Mouse (Mus musculus): ENCODE measurements at regions not wholly inside any gene's neighbourhood (a gene's known extent, or its start where the extent isn't known, plus 50 kb on each side); places are given as distances from the start of the nearest gene placed in this dataset.

DNA sequence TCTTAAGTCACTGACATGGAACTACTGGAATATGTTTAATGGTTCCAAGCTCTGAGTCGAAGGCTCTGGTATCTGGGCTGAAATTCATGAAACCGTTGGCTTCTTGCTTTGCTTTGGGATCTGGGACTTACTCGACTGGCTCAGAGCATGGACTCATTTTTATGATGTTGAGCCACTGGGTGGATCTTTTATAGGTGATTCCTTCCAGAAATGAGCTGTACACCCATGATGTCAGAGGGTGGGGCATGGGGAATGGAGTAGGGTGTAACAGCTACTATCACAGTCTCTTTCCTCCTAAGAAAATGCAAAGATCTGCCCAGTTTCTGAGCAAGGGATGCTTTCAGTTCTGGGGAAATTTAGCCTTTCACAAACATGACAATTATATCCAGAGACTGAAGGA is 57.0 kb upstream of the Fggy start:
- H3K4me2 ChIP-seq (ENCODE audit: low read length), result no peak overlapping the region
- no peaks in the 10 kb centered on the region for H3K36me3 ChIP-seq (ENCODE audit: insufficient read depth, low read length)
- ATAC-seq (replicated peaks; ENCODE audit: low FRiP score, low read depth), result no peak
- no peak overlapping the region for H3K4me3 ChIP-seq (replicated peaks; ENCODE audit: low read depth, low read length)
- H3K4me1 ChIP-seq (replicated peaks; ENCODE audit: insufficient read depth, low read length), result no peaks in the 10 kb centered on the region
- no peak for TF ChIP-seq CTCF (IDR thresholded peaks at IDR 0.05; ENCODE audit: low read depth)
- no peaks in the 10 kb centered on the region for H3K27me3 ChIP-seq (ENCODE audit: insufficient read depth, low read length)
- no peak overlapping the region for H3K27ac ChIP-seq
- no peaks in the 10 kb centered on the region for H3K9me3 ChIP-seq (replicated peaks; ENCODE audit: low read length)
- DNase-seq (ENCODE audit: low spot score), result no peak
- 93% methylated on average over 3 of the region's 3 CpGs for WGBS
- no peak overlapping the region for H3K9ac ChIP-seq (ENCODE audit: low read depth, low read length)

- TF ChIP-seq CTCF (IDR thresholded peaks at IDR 0.05; ENCODE audit: low read depth), result no peak
- no peak overlapping the region for H3K4me3 ChIP-seq (replicated peaks; ENCODE audit: low read depth, low read length)
- no peak overlapping the region for H3K9ac ChIP-seq (ENCODE audit: low read depth, low read length)
- H3K27ac ChIP-seq, result no peak overlapping the region
- no peaks in the 10 kb centered on the region for H3K9me3 ChIP-seq (replicated peaks; ENCODE audit: low read length)
- H3K27me3 ChIP-seq (ENCODE audit: insufficient read depth, low read length), result no peaks in the 10 kb centered on the region
- H3K4me1 ChIP-seq (replicated peaks; ENCODE audit: insufficient read depth, low read length), result no peaks in the 10 kb centered on the region
- ATAC-seq (replicated peaks; ENCODE audit: low FRiP score, low read depth), result no peak
- H3K36me3 ChIP-seq (ENCODE audit: insufficient read depth, low read length), result no peaks in the 10 kb centered on the region
- WGBS, result 41% methylated on average over 2 of the region's 2 CpGs
- peak; percentile 55 for DNase-seq (ENCODE audit: low spot score)
- H3K4me2 ChIP-seq (ENCODE audit: low read length), result no peak overlapping the region
Observed at GRCm38 (mm10) chr4:95501164-95501563, 56.1 kb upstream of the Fggy start.

GRCm38 (mm10) chr4:95507141-95507945 is 50.0 kb upstream of the Fggy start:
- no peak overlapping the region for H3K27ac ChIP-seq
- no peaks in the 10 kb centered on the region for H3K9me3 ChIP-seq (replicated peaks; ENCODE audit: low read length)
- H3K27me3 ChIP-seq (ENCODE audit: insufficient read depth, low read length), result no peaks in the 10 kb centered on the region
- no peak overlapping the region for H3K4me3 ChIP-seq (replicated peaks; ENCODE audit: low read depth, low read length)
- DNase-seq (ENCODE audit: low spot score) (peak; percentile 52), ATAC-seq (replicated peaks; ENCODE audit: low FRiP score, low read depth) (no peak; the same call in 1 of the 2 replicates)
- no peak overlapping the region for H3K4me2 ChIP-seq (ENCODE audit: low read length)
- H3K4me1 ChIP-seq (replicated peaks; ENCODE audit: insufficient read depth, low read length), result 0 out of 2 replicates have a peak, but pooled peaks cover 6% of the 10 kb centered on the region
- H3K36me3 ChIP-seq (ENCODE audit: insufficient read depth, low read length), result no peaks in the 10 kb centered on the region
- no peak for TF ChIP-seq CTCF (IDR thresholded peaks at IDR 0.05; ENCODE audit: low read depth)
- WGBS, result 27% methylated on average over 7 of the region's 7 CpGs
- H3K9ac ChIP-seq (ENCODE audit: low read depth, low read length), result no peak overlapping the region
